21 mouse cellular contexts compared by ENCODE assay signal in the genomic region with DNA sequence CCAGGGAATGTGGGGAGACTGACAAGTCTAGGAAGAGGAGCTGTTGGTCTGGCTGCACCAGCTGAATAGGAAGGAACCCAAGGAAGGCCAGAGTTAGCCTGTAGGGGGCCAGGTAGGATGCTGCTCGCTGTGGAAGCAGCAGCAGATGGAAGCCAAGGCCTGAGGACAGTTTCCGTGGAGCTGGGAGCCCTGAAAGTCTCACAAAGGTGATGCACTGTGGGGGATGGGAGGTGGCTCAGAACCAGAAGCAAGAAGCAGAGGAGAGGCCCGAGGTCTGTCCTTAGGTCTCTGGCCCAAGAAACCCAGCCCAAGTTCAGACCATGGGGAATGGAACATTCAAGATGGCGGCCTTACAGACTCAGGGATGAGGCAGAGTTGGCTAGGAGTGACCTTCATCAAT.
DNase-seq lines count a peak whose midpoint lies in the region; ATAC-seq and TF ChIP-seq lines count a peak whose summit lies in the region.
"Had no signal": no experiment of that assay in that cellular context is flagged by ENCODE, and none has a peak within 500 bp of the region (broad histone marks: within the 10 kb centered on the region; RNA-seq: fewer than 3 reads in every experiment).

No protein-coding gene starts in this region.

- no peaks in the 10 kb centered on the region for H3K4me1 ChIP-seq in forebrain, postnatal 0 days (ENCODE audit: insufficient read depth)
- no peaks in the 10 kb centered on the region for H3K4me1 ChIP-seq in forebrain, embryonic 11.5 days (replicated peaks; ENCODE audit: control insufficient read depth, insufficient read depth, low read length)
- peaks cover 16% of the 10 kb centered on the region for H3K4me1 ChIP-seq in midbrain, embryonic 10.5 days
- H3K4me1 ChIP-seq in midbrain, embryonic 15.5 days, result no peaks in the 10 kb centered on the region
- H3K4me1 ChIP-seq in midbrain, embryonic 11.5 days (ENCODE audit: control insufficient read depth, insufficient read depth, low read length), result peaks cover 5% of the 10 kb centered on the region; the same call in 1 of the 2 replicates
- H3K4me1 ChIP-seq in liver, embryonic 12.5 days, result no peaks in the 10 kb centered on the region
- H3K4me1 ChIP-seq: hindbrain, embryonic 15.5 days had no signal

- no peak for TF ChIP-seq CTCF in forebrain, postnatal 0 days (IDR thresholded peaks at IDR 0.05; ENCODE audit: low read depth)

- H3K36me3 ChIP-seq in forebrain, postnatal 0 days (ENCODE audit: insufficient read depth), result no peaks in the 10 kb centered on the region
- H3K36me3 ChIP-seq in forebrain, embryonic 11.5 days (ENCODE audit: control insufficient read depth, insufficient read depth, low read length), result no peaks in the 10 kb centered on the region
- no peaks in the 10 kb centered on the region for H3K36me3 ChIP-seq in midbrain, embryonic 10.5 days
- no peaks in the 10 kb centered on the region for H3K36me3 ChIP-seq in midbrain, embryonic 15.5 days (replicated peaks)
- H3K36me3 ChIP-seq in midbrain, embryonic 11.5 days (ENCODE audit: control insufficient read depth, insufficient read depth, low read length), result no peaks in the 10 kb centered on the region
- no peaks in the 10 kb centered on the region for H3K36me3 ChIP-seq in liver, embryonic 12.5 days
- H3K36me3 ChIP-seq: G1E; hindbrain, embryonic 15.5 days had no signal

- no peak for ATAC-seq in forebrain, postnatal 0 days
- no peak for ATAC-seq in forebrain, embryonic 11.5 days (replicated peaks; ENCODE audit: low FRiP score)
- ATAC-seq in midbrain, embryonic 15.5 days (replicated peaks), result no peak
- no peak for ATAC-seq in midbrain, embryonic 11.5 days (ENCODE audit: low FRiP score)
- ATAC-seq in liver, embryonic 12.5 days, result no peak
- ATAC-seq: intestine, postnatal 0 days had no signal

- no peaks in the 10 kb centered on the region for H3K27me3 ChIP-seq in forebrain, postnatal 0 days (ENCODE audit: insufficient read depth, low read length)
- no peaks in the 10 kb centered on the region for H3K27me3 ChIP-seq in forebrain, embryonic 11.5 days (ENCODE audit: control insufficient read depth, insufficient read depth, low read length)
- H3K27me3 ChIP-seq in midbrain, embryonic 10.5 days (ENCODE audit: low read depth, poor library complexity, severe bottlenecking), result peaks cover 12% of the 10 kb centered on the region
- no peaks in the 10 kb centered on the region for H3K27me3 ChIP-seq in midbrain, embryonic 15.5 days (replicated peaks)
- H3K27me3 ChIP-seq in midbrain, embryonic 11.5 days (ENCODE audit: control insufficient read depth, insufficient read depth, low read length), result no peaks in the 10 kb centered on the region
- H3K27me3 ChIP-seq in liver, embryonic 12.5 days (replicated peaks), result peaks cover 20% of the 10 kb centered on the region
- H3K27me3 ChIP-seq: hindbrain, embryonic 15.5 days had no signal

- no peak overlapping the region for H3K27ac ChIP-seq in forebrain, postnatal 0 days (ENCODE audit: low read depth, low read length)
- no peak overlapping the region for H3K27ac ChIP-seq in forebrain, embryonic 11.5 days (ENCODE audit: low read depth, low read length)
- H3K27ac ChIP-seq in midbrain, embryonic 10.5 days (replicated peaks), result peak overlapping the region; percentile 46; the same call in 1 of the 2 replicates
- no peak overlapping the region for H3K27ac ChIP-seq in midbrain, embryonic 15.5 days
- no peak overlapping the region for H3K27ac ChIP-seq in midbrain, embryonic 11.5 days (ENCODE audit: low read depth, low read length)
- no peak overlapping the region for H3K27ac ChIP-seq in liver, embryonic 12.5 days
- H3K27ac ChIP-seq: gastrocnemius, adult 2 months; hindbrain, embryonic 15.5 days had no signal

- 0 out of 2 replicates have a peak overlapping the region, but pooled peaks have one; percentile 34 for H3K4me2 ChIP-seq in forebrain, postnatal 0 days (ENCODE audit: low read depth)
- no peak overlapping the region for H3K4me2 ChIP-seq in forebrain, embryonic 11.5 days (ENCODE audit: low read depth, low read length, severe bottlenecking)
- no peak overlapping the region; the same call in 1 of the 2 replicates for H3K4me2 ChIP-seq in midbrain, embryonic 15.5 days
- H3K4me2 ChIP-seq in midbrain, embryonic 11.5 days, result no peak overlapping the region
- no peak overlapping the region for H3K4me2 ChIP-seq in liver, embryonic 12.5 days

- WGBS in forebrain, postnatal 0 days, result 60% methylated on average over 4 of the region's 4 CpGs
- WGBS in forebrain, embryonic 11.5 days, result 62% methylated on average over 4 of the region's 4 CpGs
- WGBS in midbrain, embryonic 10.5 days, result 70% methylated on average over 4 of the region's 4 CpGs
- WGBS in midbrain, embryonic 15.5 days, result 65% methylated on average over 4 of the region's 4 CpGs
- WGBS in midbrain, embryonic 11.5 days, result 70% methylated on average over 4 of the region's 4 CpGs
- WGBS in liver, embryonic 12.5 days (ENCODE audit: insufficient replicate concordance), result 34% methylated on average over 4 of the region's 4 CpGs

- H3K4me3 ChIP-seq in forebrain, postnatal 0 days (ENCODE audit: low read depth, low read length), result no peak overlapping the region
- H3K4me3 ChIP-seq in forebrain, embryonic 11.5 days (ENCODE audit: low read depth, low read length), result no peak overlapping the region
- 0 out of 2 replicates have a peak overlapping the region, but pooled peaks have one; percentile 26 for H3K4me3 ChIP-seq in midbrain, embryonic 10.5 days
- H3K4me3 ChIP-seq in midbrain, embryonic 15.5 days, result no peak overlapping the region
- H3K4me3 ChIP-seq in midbrain, embryonic 11.5 days (ENCODE audit: low read depth, low read length), result no peak overlapping the region
- no peak overlapping the region for H3K4me3 ChIP-seq in liver, embryonic 12.5 days
- H3K4me3 ChIP-seq: gastrocnemius, adult 2 months; hindbrain, embryonic 15.5 days had no signal

- H3K9me3 ChIP-seq in forebrain, postnatal 0 days (ENCODE audit: low read length), result no peaks in the 10 kb centered on the region
- no peaks in the 10 kb centered on the region; the same call in 1 of the 2 replicates for H3K9me3 ChIP-seq in forebrain, embryonic 11.5 days (ENCODE audit: control insufficient read depth, low read length)
- no peaks in the 10 kb centered on the region; the same call in 1 of the 2 replicates for H3K9me3 ChIP-seq in midbrain, embryonic 10.5 days (replicated peaks)
- H3K9me3 ChIP-seq in midbrain, embryonic 15.5 days, result no peaks in the 10 kb centered on the region
- H3K9me3 ChIP-seq in midbrain, embryonic 11.5 days (ENCODE audit: control insufficient read depth, low read length), result peaks cover 2% of the 10 kb centered on the region; the same call in 1 of the 2 replicates
- H3K9me3 ChIP-seq in liver, embryonic 12.5 days (replicated peaks), result 0 out of 2 replicates have a peak, but pooled peaks cover 6% of the 10 kb centered on the region
- H3K9me3 ChIP-seq: hindbrain, embryonic 15.5 days had no signal

- H3K9ac ChIP-seq in forebrain, postnatal 0 days, result no peak overlapping the region
- H3K9ac ChIP-seq in forebrain, embryonic 11.5 days (ENCODE audit: low read length), result no peak overlapping the region
- H3K9ac ChIP-seq in midbrain, embryonic 15.5 days, result no peak overlapping the region
- no peak overlapping the region for H3K9ac ChIP-seq in midbrain, embryonic 11.5 days (ENCODE audit: low read length)
- H3K9ac ChIP-seq in liver, embryonic 12.5 days, result no peak overlapping the region
- H3K9ac ChIP-seq: hindbrain, embryonic 15.5 days had no signal

- DNase-seq in forebrain, postnatal 0 days, result no peak
- DNase-seq in forebrain, embryonic 11.5 days (ENCODE audit: low spot score), result no peak
- no peak for DNase-seq in midbrain, embryonic 10.5 days (ENCODE audit: low spot score)
- DNase-seq in midbrain, embryonic 11.5 days (ENCODE audit: low spot score, missing footprints), result peak; percentile 86
- no peak for DNase-seq in adrenal gland, adult 18-20 months (ENCODE audit: low spot score in 2 of 2)
- DNase-seq: adrenal gland, adult 8-10 months; B cell, adult 2 months; cerebellum, adult 11 months; cerebellum, postnatal 36 days; gastrocnemius, adult 2 months; kidney, postnatal 25 days; layer of hippocampus, adult 9-11 months; liver; lung, adult 18-20 months; retina, postnatal 1 day; thymus, postnatal 36 days had no signal
